Mouse (Mus musculus): ENCODE measurements at regions not wholly inside any gene's neighbourhood (a gene's known extent, or its start where the extent isn't known, plus 50 kb on each side); places are given as distances from the start of the nearest gene placed in this dataset.

DNA sequence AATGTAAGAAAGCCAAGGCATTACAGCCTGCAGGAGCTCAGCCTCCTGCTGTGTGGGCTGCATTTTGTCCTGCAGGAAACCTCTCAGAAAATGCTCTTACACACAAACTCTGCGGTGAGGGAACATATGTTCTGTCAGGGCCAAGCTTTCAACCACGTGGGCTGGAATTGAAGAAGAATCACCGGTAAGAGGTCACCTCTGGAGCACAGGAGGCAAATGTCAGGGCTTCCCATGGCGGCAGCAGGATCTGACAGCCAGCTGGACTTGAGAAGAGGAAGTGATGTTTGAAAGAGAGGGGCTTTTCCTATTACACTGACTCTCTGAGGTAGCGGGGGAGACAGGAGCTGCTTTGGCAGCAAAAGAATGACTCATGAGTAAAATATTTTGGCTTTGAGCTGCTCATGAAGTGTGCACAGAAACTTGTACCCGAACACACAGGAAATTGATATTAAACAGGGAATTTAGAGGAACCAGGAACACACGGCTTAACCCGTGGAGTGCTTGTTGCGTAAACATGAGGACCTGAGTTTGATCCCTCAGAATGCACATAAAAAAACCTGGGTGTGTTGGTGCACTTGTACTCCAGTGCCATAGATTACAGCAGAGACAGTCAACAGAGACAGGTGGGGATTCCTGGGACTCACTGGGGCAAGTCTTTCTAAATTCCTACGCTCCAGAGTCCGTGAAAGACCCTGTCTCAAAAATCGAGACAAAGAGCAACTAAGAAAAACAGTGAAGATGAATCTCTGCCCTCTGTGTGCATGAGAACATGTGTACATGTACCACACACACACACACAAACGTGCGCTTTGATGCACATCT, 848.1 kb upstream of the A1bg start:
- no peak for DNase-seq (ENCODE audit: low spot score)

DNA sequence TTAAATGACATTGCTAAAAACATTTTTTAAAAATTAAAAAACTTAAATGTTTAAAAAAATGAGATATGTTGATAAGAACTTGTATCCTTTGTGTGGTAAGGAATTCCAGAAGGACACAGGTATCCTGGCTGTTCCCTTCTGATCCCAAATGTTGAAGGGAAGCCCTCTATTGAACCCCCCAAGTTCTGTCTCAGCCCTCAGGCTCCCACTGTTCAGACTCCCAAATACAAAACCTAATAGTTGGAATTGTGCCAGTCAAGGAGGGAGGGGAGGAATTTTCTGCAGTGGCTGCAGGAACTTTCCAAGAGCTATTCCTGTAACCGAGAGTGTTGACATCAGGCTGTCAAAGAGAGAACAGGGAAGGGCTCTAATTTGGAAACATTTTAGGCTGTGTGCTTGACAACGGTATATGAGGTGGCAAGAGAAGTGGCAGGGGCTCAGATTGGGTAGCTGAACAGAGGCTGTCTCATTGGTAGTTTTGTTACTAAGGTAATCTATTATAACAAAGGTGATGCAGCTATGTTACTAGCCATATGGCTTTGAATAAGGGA, 843.8 kb upstream of the A1bg start:
- DNase-seq (ENCODE audit: low spot score): no peak

DNA sequence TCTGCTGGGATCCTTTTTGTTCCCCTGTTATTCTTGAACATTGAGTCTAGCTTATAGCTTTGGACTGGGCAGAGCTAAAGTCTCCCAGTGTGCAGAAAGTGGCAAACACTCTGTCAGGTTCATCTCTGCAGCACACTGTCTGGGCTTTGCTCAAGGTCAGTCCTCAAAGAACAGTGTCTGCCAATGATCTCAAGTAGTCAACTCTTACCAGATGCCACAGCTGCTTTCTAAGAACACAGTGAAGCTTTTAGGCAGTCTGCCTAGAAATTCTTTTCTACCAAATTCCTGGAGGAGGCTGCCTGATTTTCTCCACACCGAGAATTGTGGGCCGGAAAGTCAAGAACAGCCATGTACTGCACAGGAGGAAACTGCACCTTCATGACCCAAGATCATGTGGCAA, 831.0 kb upstream of the A1bg start:
- no peak for DNase-seq (ENCODE audit: low spot score)

DNA sequence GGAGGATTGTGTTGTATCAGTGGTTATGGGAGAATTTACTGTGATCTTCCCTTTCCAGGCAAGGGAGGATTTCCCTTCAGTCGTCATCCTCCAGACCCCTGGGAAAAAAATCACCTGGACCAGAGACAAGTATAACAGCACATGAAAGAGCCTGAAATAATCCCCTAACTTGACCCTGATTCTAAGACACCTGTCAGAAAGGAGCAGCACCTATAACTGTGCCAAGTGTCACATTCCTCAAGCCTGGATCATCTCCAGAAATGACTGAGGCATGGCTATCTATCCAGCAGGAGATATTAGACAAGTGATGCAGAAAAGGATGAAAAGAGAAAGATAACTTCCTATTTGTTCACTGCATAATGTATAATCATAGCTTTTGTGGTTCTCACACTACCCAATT, 800.9 kb upstream of the A1bg start:
- DNase-seq (ENCODE audit: low spot score): no peak

GRCm38 (mm10) chr15:61718486-61718885, 795.7 kb upstream of the A1bg start:
- no peak for DNase-seq (ENCODE audit: low spot score)

GRCm38 (mm10) chr15:61717216-61717615, 794.4 kb upstream of the A1bg start:
- no peak for DNase-seq (ENCODE audit: low spot score)

DNA sequence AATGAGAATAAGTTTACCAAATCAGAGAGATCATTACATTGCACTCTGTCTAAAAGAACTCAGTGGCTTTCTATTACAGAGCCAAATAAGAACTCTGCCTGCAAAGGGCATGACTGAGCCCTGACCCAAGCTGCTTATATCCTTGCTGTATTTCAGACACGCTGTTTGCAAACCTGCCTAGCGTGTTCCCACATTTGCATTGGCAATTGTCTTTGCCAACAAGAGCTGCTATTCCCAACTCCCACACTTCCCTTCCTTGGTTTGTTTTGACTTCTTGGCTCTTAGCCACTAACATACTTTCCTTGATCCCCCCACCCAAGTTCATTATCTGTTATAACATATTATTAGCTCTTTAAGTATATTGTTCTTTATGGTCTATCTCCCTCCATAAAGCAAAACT, 791.1 kb upstream of the A1bg start:
- no peak for DNase-seq (ENCODE audit: low spot score)

DNA sequence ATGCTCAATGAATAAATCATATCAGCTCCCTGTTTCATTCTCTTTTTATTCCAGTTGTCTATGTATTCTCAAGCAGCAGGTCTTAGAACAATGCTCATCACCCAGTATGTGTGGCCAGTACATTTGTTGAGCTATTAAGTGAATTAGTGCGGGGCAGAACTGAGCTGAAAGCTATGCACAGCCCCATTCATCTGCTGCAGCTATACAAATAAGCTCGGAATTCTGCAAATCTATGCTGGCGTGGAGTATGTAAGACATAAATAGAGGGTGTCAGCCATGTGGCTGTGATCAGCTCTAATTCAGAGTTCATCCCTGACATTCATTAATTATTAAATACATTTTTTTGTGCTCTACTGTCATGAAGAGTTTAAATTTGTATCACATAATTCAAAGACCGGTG, 786.1 kb upstream of the A1bg start:
- no peak for DNase-seq (ENCODE audit: low spot score)

DNA sequence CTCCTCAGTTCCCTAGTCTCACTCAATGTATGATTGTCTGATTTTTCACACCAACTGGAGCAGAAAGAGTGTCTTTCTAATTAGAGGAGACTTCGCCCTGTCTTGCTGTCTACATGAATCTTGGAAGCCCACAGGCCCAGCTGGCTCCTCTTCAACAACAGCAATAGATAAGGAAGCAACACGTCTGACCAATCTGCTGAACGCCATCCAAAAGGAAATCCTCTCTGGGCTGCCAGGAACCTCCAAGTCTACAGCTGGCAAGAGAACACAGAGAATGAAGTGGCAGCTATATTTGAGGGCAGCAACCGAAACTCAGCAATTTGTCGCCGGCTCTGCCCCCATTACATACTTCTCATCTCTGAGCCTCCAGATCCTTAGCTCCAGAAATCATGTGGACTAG, 785.1 kb upstream of the A1bg start:
- no peak for DNase-seq (ENCODE audit: low spot score)

DNA sequence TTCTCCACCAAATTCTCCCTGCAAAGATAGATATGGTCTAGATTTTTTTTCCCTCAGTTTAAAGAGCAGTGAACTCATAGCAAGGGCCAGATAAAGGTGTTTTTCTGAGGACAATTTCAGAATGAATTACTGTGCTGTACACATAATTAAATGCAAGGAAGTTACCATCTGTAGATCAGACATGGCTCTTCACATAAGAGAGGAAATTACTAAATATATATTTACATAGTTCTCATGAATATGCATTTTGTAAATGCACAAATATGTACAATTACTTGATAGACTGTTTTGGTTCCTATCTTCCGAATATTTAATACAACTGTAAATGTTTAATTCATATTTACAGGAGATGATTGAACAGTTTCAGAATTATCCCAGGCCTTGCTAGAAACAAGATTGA, 769.9 kb upstream of the A1bg start:
- no peak for DNase-seq (ENCODE audit: low spot score)

GRCm38 (mm10) chr15:61690425-61690824, 767.6 kb upstream of the A1bg start:
- no peak for DNase-seq (ENCODE audit: low spot score)

GRCm38 (mm10) chr15:61689776-61690397, 767.1 kb upstream of the A1bg start:
- no peak for DNase-seq (ENCODE audit: low spot score)

- no peak for DNase-seq (ENCODE audit: low spot score)
Measured at GRCm38 (mm10) chr15:61682968-61683367, 760.2 kb upstream of the A1bg start.

GRCm38 (mm10) chr15:61670556-61670955, 747.7 kb upstream of the A1bg start:
- no peak for DNase-seq (ENCODE audit: low spot score)

DNA sequence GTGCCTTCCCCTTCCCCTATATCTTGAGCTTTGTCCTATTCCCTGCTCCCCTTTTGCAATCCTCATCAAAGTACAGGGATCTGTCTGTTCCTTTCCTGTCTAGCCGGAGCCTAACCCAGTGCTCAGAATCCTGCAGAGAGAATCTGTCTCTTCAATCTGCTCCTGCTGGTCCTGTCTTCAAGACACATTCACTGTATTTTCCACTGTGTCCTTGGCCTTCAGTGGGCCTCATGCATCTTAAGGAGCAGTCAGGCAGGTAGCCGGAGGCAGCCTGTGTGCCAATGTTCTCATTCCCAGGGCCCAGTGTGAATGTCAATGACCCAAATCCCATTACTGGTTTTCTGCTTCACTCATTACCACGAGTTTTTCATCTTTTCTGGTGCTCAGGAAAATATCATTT, 737.8 kb upstream of the A1bg start:
- DNase-seq (ENCODE audit: low spot score): no peak

DNA sequence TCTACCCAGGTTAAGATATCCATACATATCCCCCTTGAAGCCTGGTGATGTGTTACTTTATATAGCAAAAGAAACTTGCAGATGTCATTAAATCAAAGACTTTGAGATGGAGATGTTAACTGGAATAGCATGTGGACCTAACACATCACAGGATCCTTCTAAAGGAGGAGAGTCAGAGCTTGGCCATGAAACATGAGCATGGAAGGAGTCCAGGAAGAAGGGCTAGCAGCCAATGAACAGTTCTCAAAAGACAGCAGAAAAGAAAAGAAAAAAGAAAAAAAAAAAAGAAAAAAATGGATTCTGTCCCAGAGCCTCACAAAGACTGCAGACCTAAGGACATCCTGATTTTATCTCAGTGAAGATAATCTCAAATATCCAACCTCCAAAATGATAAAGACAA, 734.1 kb upstream of the A1bg start:
- DNase-seq (ENCODE audit: low spot score): no peak

GRCm38 (mm10) chr15:61654846-61655245, 732.0 kb upstream of the A1bg start:
- no peak for DNase-seq (ENCODE audit: low spot score)

DNA sequence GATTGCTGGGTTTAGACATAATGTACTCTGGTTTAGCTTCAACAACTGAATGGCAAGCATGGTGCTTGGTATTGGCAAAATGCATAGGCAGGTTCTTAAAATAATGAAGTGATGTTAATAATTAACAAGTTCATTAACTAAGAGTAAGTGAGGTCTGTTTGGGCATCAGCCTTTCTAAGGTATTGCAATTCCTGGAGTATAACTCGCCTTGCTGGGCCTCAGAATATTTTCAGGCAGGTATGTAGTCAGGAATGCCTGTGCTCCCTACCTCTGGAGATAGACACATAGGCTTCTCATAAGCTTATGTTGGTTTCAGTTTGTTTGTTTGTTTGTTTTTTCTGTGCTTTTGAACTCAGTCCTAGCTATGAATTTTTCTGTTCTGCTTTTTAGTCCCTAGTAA, 731.0 kb upstream of the A1bg start:
- no peak for DNase-seq (ENCODE audit: low spot score)

- no peak for DNase-seq (ENCODE audit: low spot score)
Measured at GRCm38 (mm10) chr15:61618638-61619500, 696.1 kb upstream of the A1bg start.

DNA sequence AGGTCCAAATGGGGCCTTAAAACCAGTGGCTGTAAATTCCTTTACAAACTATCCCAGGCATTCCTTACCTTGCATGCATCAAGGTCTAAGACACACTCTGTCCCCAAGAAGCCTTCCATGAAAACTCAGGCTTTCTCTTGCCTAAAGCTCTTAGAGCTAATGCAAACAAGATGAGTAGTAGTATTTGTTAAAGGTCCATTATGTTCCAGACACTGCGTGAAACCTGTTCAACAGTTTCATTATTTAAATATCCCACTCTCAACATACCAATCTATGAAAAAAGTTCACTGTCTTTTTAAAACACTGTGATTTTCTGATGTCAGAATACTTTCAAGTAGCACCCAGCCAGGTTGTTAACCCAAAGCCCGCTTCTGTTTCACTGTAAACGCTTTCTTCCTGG, 687.9 kb upstream of the A1bg start:
- no peak for DNase-seq (ENCODE audit: low spot score)

- DNase-seq (ENCODE audit: low spot score): no peak
Measured at GRCm38 (mm10) chr15:61609656-61610055, 686.8 kb upstream of the A1bg start.

DNA sequence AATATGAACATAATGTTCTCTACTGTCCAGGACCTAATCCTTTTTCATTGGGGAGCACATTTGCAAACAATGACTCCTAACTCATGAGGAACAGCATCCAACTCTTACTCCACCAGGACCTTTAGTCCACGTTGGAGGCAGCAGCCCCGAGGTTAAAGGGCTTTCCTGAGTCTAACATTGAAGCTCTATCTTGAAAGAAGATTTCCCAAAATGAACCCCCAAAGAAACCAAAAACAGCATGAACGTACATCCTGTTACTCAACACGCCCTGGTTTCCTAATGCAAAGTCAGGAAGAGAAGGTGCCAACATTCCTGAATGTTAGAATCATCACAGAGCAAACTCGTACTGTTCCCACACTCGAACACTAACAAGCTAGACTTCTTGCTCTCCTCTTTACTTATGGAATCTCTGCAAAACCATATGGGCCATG, 685.5 kb upstream of the A1bg start:
- DNase-seq (ENCODE audit: low spot score): no peak

- DNase-seq (ENCODE audit: low spot score): no peak
Measured at GRCm38 (mm10) chr15:61599734-61600133, 676.9 kb upstream of the A1bg start.

Measured in c-Kit-positive CD71-positive TER-119-positive erythroid progenitor cells, embryonic 14.5 days (primary cell).